Mouse (Mus musculus): ENCODE measurements around the gene Zfp97. TPM values are rescaled to one million over a fixed set of nuclear protein-coding genes. Genes with fewer than 3 reads are reported as not detected.

Zfp97 gene
- 3.2 and 3.4 TPM in 2 replicates for polyA plus RNA-seq (2015; fragmentation: Nextera tagmentation; extraction: Ambion mirVana)

DNA sequence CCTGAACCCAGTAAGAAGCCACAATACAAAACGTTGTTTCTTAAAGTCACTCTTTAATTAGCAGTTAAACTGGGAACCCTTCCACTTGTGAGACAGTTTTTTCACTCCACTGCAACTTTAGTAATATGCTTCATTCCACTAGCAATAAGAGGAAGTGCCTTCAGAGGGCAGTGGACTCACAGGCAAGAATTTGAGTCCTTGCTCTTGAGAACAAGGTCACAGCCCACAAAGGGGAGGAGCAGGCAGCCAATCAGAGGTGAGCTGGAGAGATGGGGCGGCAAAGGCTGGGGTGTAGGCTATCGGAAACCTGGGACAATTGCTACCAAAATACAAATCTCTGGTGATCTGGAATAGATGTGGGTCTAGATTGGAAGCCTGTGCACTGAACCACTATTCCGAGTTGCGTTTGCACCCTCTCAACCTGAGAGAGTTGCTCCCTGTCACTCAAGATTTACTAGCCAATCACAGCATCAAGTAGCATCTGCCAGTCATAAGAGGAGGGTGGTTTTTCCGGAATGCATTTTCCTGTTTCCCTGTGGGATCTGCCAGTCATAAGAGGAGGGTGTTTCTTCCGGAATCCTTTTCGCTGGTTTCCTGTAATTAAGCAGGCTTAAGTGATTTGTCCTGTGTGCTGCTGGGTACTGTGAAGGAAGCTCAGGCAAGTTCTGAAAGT, at the start of gene Zfp97:
Zfp97 (plus strand) TSS at position 586 of the 673 bp plus-strand sequence.

Other genes starting within 250 kb of the Zfp97 start
- 0.65 and 0.97 TPM in 2 replicates for gene Zfp960, start 57.3 kb upstream of the Zfp97 start, polyA plus RNA-seq (2015; fragmentation: Nextera tagmentation; extraction: Ambion mirVana)